Mouse (Mus musculus) G1E (cell line): ENCODE measurements around the gene Cyp46a1. TPM values are rescaled to one million over a fixed set of nuclear protein-coding genes. Genes with fewer than 3 reads are reported as not detected.
A peak's percentile ranks its signal among the peaks of the same experiment; 100 is the strongest.

Experiments used
- ATAC-seq: 2 replicates; pipeline ENCODE4 v1.8.0; 2016; ENCODE audit warnings: mild to moderate bottlenecking; ENCODE audit not compliant: insufficient number of reproducible peaks, poor library complexity, low FRiP score, severe bottlenecking; ENCODE audit errors: extremely low read depth
- DNase-seq: peaks from one replicate; pipeline ENCODE4 v3.0.0; 2012; ENCODE audit warnings: low spot score
- H3K27me3 ChIP-seq: 2 replicates; pipeline ENCODE4 v1.6.1; 2012; ENCODE audit warnings: mild to moderate bottlenecking, low read length, inconsistent platforms; ENCODE audit not compliant: insufficient read depth
- H3K36me3 ChIP-seq: replicated peaks from 2 replicates; pipeline ENCODE3; 2012; ENCODE audit warnings: mild to moderate bottlenecking, inconsistent platforms
- H3K4me1 ChIP-seq: 2 replicates; pipeline ENCODE4 v1.6.1; 2012; ENCODE audit warnings: low read depth, low read length, inconsistent platforms, mixed read lengths; ENCODE audit not compliant: insufficient read depth
- H3K4me3 ChIP-seq: 2 replicates; pipeline ENCODE4 v1.5.1; 2012; ENCODE audit warnings: low read depth, mild to moderate bottlenecking, inconsistent platforms, low read length, moderate library complexity, mixed read lengths
- H3K9me3 ChIP-seq: replicated peaks from 2 replicates; pipeline ENCODE4 v1.6.1; 2012; ENCODE audit warnings: inconsistent platforms
- CTCF ChIP-seq: IDR thresholded peaks from 2 replicates; pipeline ENCODE4 v1.5.1; 2012; ENCODE audit warnings: low read depth, low read length, inconsistent platforms, mixed read lengths
- GATA1 ChIP-seq: IDR thresholded peaks from 2 replicates; pipeline ENCODE4 v1.6.1; 2012; ENCODE audit warnings: borderline replicate concordance, low read length, inconsistent platforms, mixed read lengths
- GATA2 ChIP-seq: IDR thresholded peaks from 2 replicates; pipeline ENCODE4 v1.6.1; 2012; ENCODE audit warnings: low read depth, low read length, inconsistent platforms, borderline replicate concordance
- POLR2AphosphoS5 ChIP-seq: IDR thresholded peaks from 2 replicates; pipeline ENCODE4 v1.6.1; 2012; ENCODE audit warnings: low read depth, low read length, inconsistent platforms; ENCODE audit not compliant: insufficient replicate concordance
- TAL1 ChIP-seq: conservative IDR thresholded peaks from 2 replicates; pipeline ENCODE4 v1.6.1; 2012; ENCODE audit warnings: low read depth, low read length, inconsistent platforms, mixed read lengths
- polyA plus RNA-seq: library from polyadenylated mRNA; stranded (reverse); fragments of >175 nt; gene quantifications from 2 replicates; pipeline ENCODE4 v1.2.3, GENCODE M21; 2012
- total RNA-seq, 2 experiments: library from RNA; stranded (forward) in 1 of 2; stranded (reverse) in 1 of 2; fragments of 200-1000 nt in 1 of 2; fragments of >200 nt in 1 of 2; fragmentation: Nextera tagmentation in 1 of 2; gene quantifications; 2 replicates each; pipeline ENCODE4 v1.2.3; 2014 to 2017

The Cyp46a1 gene
- total and polyA plus RNA-seq, 3 experiments = 0.55 TPM; not detected in 2

DNA sequence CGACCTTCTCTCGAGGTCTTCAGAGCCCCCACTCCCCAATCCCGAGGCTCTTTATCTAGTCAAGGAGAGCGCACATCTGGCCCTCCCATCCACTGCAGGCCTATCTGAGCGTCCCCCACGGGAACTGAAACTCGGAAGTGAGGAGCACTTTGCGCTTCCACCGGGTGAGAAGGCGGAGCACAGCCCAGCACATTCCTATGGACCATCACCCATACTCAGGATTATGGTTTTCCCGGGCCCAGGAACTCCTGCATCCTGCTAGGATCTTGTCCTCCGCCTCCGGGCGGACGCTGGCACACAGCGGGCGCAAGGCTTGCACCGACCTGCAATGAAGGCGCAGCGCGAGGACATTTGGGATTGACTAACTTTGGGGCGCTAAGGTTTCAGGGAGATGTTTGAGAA is 699 bp upstream of the Cyp46a1 start:
- no peak for ATAC-seq
- DNase-seq = no peak
- TF ChIP-seq GATA1 (no peak), POLR2AphosphoS5 (no peak), CTCF (no peak), GATA2 (no peak), TAL1 (no peak)
- Histone ChIP-seq H3K27me3 (peaks cover 3% of the 10 kb centered on the region; the same call in 1 of the 2 replicates), H3K9me3 (peaks cover 89% of the 10 kb centered on the region), H3K4me3 (no peak overlapping the region; the same call in 1 of the 2 replicates), H3K36me3 (no peaks in the 10 kb centered on the region), H3K4me1 (no peaks in the 10 kb centered on the region)

DNA sequence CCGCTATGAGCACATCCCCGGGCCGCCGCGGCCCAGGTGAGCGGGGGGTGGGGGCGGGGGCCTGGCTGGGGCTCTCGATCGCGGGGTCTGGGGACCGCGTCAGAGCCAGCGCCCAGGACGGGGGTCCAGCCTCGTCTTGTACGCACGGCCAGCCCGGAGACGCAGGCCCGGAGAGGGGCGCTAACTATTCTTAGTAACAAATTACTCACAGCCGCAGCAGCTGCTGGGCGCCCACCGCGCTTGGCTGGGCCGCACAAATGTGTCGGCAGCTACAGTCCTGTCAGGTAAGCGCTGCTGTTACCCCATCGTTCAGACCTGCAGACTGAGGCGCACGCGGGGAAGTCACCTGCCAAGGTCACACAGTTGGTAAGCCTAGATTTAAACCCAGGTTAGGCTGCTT is 348 bp downstream of the Cyp46a1 start:
- no peak overlapping the region; the same call in 1 of the 2 replicates for H3K4me3 ChIP-seq
- no peak for TF ChIP-seq TAL1
- no peak for TF ChIP-seq CTCF
- TF ChIP-seq GATA1 = no peak
- no peak for TF ChIP-seq GATA2
- no peak for TF ChIP-seq POLR2AphosphoS5
- H3K36me3 ChIP-seq = no peaks in the 10 kb centered on the region
- H3K9me3 ChIP-seq = peaks cover 90% of the 10 kb centered on the region
- no peak for DNase-seq
- H3K27me3 ChIP-seq = peaks cover 3% of the 10 kb centered on the region; the same call in 1 of the 2 replicates
- H3K4me1 ChIP-seq = no peaks in the 10 kb centered on the region
- no peak for ATAC-seq

DNA sequence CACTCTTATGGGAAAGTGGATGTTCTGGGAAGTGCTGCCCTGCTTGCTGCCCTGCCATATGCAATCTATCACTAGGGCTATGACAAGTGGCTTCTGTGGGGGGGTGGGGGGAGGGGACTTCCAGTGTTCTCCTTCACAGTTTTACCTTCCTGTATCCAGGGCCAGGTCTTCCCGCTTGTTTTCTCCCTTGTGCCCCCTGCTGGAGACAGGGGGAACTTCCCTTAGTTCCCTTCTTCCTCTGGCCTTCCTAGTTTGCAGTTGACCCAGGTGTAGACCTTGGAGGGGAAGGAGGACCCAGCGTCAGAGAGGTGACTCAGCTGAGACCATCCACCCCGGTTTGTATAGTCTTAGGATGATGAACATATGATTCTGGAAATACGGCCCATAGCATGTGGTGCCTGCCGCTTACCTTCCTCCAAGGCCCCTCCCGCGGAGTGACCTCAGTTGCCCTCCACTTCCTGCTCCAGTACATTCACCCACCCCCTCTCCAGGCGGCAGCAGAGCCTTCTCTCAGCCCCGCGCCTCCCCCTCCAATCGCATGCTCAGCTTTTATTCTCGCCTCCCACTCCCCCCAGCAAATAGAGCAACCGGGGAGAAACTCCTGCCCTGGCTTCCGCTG is 4.5 kb downstream of the Cyp46a1 start:
- no peak for DNase-seq
- Histone ChIP-seq H3K36me3 (no peaks in the 10 kb centered on the region), H3K4me3 (no peak overlapping the region), H3K9me3 (peaks cover 92% of the 10 kb centered on the region), H3K27me3 (peaks cover 3% of the 10 kb centered on the region; the same call in 1 of the 2 replicates), H3K4me1 (no peaks in the 10 kb centered on the region)
- no peak for ATAC-seq
- TF ChIP-seq GATA2 (no peak), GATA1 (no peak), POLR2AphosphoS5 (no peak), TAL1 (no peak), CTCF (0 out of 2 replicates have a peak, but pooled peaks have one; percentile 4)

DNA sequence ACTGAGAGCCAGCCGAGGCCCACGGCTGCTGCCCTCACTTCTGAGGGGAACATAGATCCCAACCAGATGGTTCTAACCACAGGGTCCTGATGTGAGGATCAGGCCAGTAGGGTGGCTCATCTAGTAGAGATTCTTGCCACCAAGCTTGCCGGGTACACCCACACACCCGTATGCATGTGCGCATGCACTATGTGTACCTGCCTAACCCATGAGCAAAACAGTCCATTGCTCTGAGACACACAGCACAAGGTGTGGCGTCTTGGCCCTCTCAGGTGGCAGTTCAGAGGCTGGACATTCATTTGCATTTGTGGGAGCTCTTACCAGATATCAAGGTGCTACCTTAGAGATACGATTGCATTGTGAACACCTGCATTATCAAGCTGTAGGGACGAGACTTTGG is 14.0 kb downstream of the Cyp46a1 start:
- H3K4me1 ChIP-seq = no peaks in the 10 kb centered on the region
- H3K36me3 ChIP-seq = no peaks in the 10 kb centered on the region
- H3K4me3 ChIP-seq = no peak overlapping the region
- ATAC-seq = no peak
- H3K27me3 ChIP-seq = no peaks in the 10 kb centered on the region
- no peak for TF ChIP-seq TAL1
- no peak for TF ChIP-seq CTCF
- TF ChIP-seq GATA1 = no peak
- TF ChIP-seq POLR2AphosphoS5 = no peak
- no peak for TF ChIP-seq GATA2
- DNase-seq = no peak
- H3K9me3 ChIP-seq = peaks cover 92% of the 10 kb centered on the region

DNA sequence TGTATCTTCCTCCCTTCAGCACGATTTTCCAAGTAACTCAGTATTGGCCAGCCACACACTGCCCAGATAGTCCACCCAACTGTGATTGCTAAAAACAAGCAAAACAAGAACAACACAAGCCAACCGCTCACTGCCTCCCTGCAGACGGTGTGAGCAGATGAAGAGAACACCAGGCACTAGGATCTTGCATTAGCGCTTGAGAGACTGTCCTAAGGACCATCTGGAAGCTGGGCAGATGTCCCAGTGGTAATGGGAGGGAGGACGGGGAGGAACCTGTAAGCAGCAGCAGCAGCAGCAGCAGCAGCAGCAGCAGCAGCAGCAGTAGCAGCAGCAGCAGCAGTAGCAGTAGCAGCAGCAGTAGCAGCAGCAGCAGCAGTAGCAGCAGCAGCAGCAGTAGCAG is 14.8 kb downstream of the Cyp46a1 start:
- H3K27me3 ChIP-seq = no peaks in the 10 kb centered on the region
- TF ChIP-seq TAL1 (no peak), GATA1 (no peak), POLR2AphosphoS5 (no peak), GATA2 (no peak), CTCF (no peak)
- H3K4me1 ChIP-seq = no peaks in the 10 kb centered on the region
- H3K9me3 ChIP-seq = peaks cover 92% of the 10 kb centered on the region
- DNase-seq = no peak
- H3K36me3 ChIP-seq = no peaks in the 10 kb centered on the region
- no peak overlapping the region for H3K4me3 ChIP-seq
- ATAC-seq = no peak

DNA sequence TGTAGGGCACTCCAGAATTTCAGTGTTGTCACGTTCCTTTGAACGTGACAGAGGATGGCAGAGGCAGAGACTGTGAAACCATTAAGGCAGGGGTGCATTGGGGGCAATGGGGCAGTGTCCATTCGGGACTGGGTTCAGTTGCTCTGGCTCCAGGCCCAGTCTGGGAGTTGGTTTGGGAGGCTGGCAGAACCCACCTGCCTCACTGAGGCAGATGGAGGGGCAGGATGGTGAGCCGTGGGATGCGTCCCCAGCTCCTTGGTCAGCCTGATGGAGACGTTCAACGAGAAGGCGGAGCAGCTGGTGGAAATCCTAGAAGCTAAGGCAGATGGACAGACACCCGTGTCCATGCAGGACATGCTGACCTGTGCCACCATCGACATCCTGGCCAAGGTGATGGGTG is 16.8 kb downstream of the Cyp46a1 start:
- H3K4me1 ChIP-seq = no peaks in the 10 kb centered on the region
- no peak overlapping the region for H3K4me3 ChIP-seq
- no peak for TF ChIP-seq CTCF
- no peak for TF ChIP-seq TAL1
- TF ChIP-seq POLR2AphosphoS5 = no peak
- DNase-seq (no peak), ATAC-seq (no peak)
- H3K36me3 ChIP-seq = no peaks in the 10 kb centered on the region
- H3K27me3 ChIP-seq = no peaks in the 10 kb centered on the region
- H3K9me3 ChIP-seq = peaks cover 90% of the 10 kb centered on the region
